Mouse (Mus musculus) ES-Bruce4 (cell line): Measurements from ENCODE around the gene Ctxn2.

Source experiments
- CTCF ChIP-seq: IDR thresholded peaks from one replicate; pipeline ENCODE4 v1.8.1; 2011; ENCODE audit warnings: low read depth, low read length
- EP300 ChIP-seq: IDR thresholded peaks from 2 replicates; pipeline ENCODE4 v1.6.1; 2011; ENCODE audit warnings: low read depth, low read length; ENCODE audit not compliant: insufficient read depth
- POLR2A ChIP-seq: IDR thresholded peaks from one replicate; pipeline ENCODE4 v1.8.1; 2011; ENCODE audit warnings: low read length; ENCODE audit not compliant: insufficient read depth

DNA sequence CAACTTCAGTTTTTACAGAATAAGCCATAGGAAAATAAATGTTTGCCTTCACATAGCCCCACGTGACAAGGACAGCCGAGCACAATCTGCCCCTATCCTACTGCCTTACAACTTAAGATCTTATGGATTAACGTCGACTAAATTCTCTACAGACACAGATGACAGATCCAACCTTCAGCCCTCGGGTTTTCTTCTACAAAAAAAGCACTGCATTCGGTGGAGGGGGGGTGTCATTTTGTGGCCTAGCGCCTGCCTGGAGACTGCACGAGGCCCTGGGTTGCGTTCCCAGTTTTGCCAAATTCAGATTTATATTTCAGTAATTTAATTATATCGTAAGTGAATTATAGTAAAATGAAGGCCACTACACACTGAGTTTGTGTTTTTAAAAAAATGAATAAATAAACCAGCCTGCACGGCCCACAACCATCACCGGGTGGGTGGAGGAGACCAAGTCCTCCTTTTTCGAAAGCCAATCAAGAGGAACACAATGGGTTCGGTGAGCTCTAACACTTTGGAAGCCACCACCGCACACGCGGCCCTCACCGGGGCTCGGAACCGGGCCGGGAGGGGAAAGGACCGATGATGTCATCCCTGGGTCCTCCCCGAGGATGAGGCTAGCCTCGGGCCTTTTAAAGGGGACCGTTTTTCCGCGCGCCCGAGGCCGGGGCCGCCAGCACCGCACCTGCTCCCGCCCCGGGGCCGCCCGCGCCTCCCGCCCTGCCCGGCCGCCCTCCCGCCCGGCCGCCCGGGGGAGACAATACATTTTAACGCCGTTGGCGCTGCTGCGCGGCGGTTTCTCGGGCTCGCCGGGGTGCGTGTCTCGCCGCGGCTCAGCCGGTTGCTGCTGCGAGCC is 13.6 kb upstream of the Ctxn2 start:
- no peak for TF ChIP-seq CTCF
- no peak for TF ChIP-seq POLR2A
- TF ChIP-seq EP300: no peak
